Mouse (Mus musculus) stomach, embryonic 15.5 days (tissue): ENCODE data around the gene Tex45. TPM values are rescaled to one million over a fixed set of nuclear protein-coding genes. Genes with fewer than 3 reads are reported as not detected.

Experiments used
- ATAC-seq: fragments of 200-750 bp; cut with Nextera tagmentation; 2 replicates; pipeline ENCODE4 v1.8.0; 2017; ENCODE audit warnings: low read depth, moderate number of reproducible peaks, moderate TSS enrichment; ENCODE audit not compliant: insufficient read depth, low FRiP score
- H3K27ac ChIP-seq: fragments of 300-500 bp; sonication (generic); 2 replicates; pipeline ENCODE4 v1.5.1; 2015; ENCODE audit warnings: mild to moderate bottlenecking, inconsistent platforms
- H3K27me3 ChIP-seq: fragments of 300-500 bp; sonication (generic); replicated peaks from 2 replicates; pipeline ENCODE4 v1.6.1; 2015; ENCODE audit warnings: inconsistent platforms
- H3K36me3 ChIP-seq: fragments of 300-500 bp; sonication (generic); 2 replicates; pipeline ENCODE4 v1.6.1; 2015; ENCODE audit warnings: inconsistent platforms
- H3K4me1 ChIP-seq: fragments of 300-500 bp; sonication (generic); 2 replicates; pipeline ENCODE4 v1.6.1; 2015; ENCODE audit warnings: inconsistent platforms
- H3K4me2 ChIP-seq: fragments of 300-500 bp; sonication (generic); 2 replicates; pipeline ENCODE4 v1.6.1; 2015; ENCODE audit warnings: mild to moderate bottlenecking, inconsistent platforms
- H3K4me3 ChIP-seq: fragments of 300-500 bp; sonication (generic); replicated peaks from 2 replicates; pipeline ENCODE4 v1.5.1; 2015; ENCODE audit warnings: inconsistent platforms
- H3K9ac ChIP-seq: fragments of 300-500 bp; sonication (generic); 2 replicates; pipeline ENCODE4 v1.6.1; 2015; ENCODE audit warnings: inconsistent platforms
- H3K9me3 ChIP-seq: fragments of 300-500 bp; sonication (generic); 2 replicates; pipeline ENCODE4 v1.6.1; 2016; ENCODE audit warnings: inconsistent platforms
- WGBS: fragments of 180-500 bp; shearing (Covaris S2); methylation state at CpG from one replicate; pipeline ENCODE4 v1.1.7; 2015; 5-methylcytosine and 5-hydroxymethylcytosine counted together
- polyA plus RNA-seq: library from polyadenylated mRNA; unstranded; fragments of >200 nt; fragmentation: Nextera tagmentation; extraction: Ambion mirVana; gene quantifications from 2 replicates; pipeline ENCODE4 v1.2.1, GENCODE M21; 2015

Tex45 gene
- not detected in 2 replicates for polyA plus RNA-seq

DNA sequence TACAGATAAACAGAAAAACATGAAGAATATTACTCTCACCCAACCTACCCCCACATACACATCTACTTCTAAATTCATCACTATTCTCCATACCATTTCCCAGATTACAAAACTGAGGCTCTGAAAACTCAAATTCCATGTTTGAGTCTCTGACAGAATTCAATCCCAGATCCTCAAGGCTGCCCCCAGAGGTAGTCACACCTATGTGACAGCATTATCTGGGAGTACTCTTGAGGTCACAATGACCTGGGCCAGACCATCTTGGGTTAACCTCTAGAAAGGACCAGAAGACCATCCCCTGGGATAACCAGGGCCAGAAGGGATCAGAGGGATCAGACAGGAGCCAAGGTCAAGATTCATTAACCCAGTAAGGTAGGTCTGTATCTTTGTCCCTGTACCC is at the start of gene Tex45:
Gene Tex45 (plus strand): TSS at position 301 of the 400 bp plus-strand sequence.
- no peaks in the 10 kb centered on the region for H3K36me3 ChIP-seq
- no peak within 1 kb of the TSS for H3K9ac ChIP-seq
- no peak within 1 kb of the TSS for H3K4me2 ChIP-seq
- no peak within 1 kb of the TSS for H3K27ac ChIP-seq
- no peaks in the 10 kb centered on the region for H3K9me3 ChIP-seq
- ATAC-seq: no peak
- no peak within 1 kb of the TSS for H3K4me3 ChIP-seq
- H3K27me3 ChIP-seq: no peaks in the 10 kb centered on the region
- no peaks in the 10 kb centered on the region for H3K4me1 ChIP-seq

DNA sequence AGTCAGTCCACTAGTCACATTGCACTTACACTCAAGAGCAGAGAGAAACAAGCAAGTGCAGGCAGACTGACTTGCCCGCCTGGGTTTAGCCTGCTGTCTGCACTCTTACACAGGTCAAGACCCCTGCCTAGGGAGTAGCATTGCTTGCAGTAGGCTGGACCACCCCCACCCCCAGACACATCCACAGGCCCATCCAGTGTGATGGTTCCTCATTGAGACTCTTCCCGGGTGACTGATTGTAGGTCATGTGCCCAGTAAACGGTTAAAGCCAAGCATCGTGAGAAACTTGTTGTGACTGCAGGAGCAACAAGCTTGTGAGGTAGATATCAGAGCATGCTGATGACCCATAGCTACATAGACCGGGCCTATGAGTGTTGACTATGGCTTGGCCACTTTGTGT is 49.2 kb upstream of the Tex45 start:
- Histone ChIP-seq H3K4me3 (no peak overlapping the region), H3K36me3 (no peaks in the 10 kb centered on the region), H3K27ac (no peak overlapping the region), H3K4me2 (no peak overlapping the region), H3K4me1 (0 out of 2 replicates have a peak, but pooled peaks cover 8% of the 10 kb centered on the region), H3K9ac (no peak overlapping the region), H3K9me3 (no peaks in the 10 kb centered on the region), H3K27me3 (no peaks in the 10 kb centered on the region)
- WGBS: 86% methylated on average over 5 of the region's 5 CpGs
- ATAC-seq: no peak

DNA sequence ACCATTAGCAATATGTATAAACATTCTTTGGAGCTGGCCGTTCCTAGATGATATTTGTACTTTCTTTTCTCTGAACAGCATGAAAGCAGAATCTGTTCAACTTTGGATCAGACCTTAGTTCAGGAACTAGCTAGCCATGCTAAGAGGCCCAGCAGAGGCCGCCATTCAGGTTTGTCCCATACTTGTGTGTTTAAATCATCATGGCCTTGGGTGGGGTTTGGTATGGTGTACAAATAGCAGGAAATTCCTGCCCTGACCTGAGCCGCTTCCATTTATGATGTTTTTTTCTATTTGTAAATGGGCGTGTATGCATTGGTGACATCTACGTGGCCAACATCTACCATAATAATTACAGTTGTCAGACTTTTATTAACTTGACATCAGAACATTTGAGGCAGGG is 45.4 kb upstream of the Tex45 start:
- Histone ChIP-seq H3K27ac (peak overlapping the region; percentile 40; the same call in 1 of the 2 replicates), H3K4me1 (0 out of 2 replicates have a peak, but pooled peaks cover 4% of the 10 kb centered on the region), H3K36me3 (peaks cover 18% of the 10 kb centered on the region; the same call in 1 of the 2 replicates), H3K27me3 (no peaks in the 10 kb centered on the region), H3K9me3 (no peaks in the 10 kb centered on the region), H3K9ac (no peak overlapping the region), H3K4me3 (no peak overlapping the region), H3K4me2 (no peak overlapping the region)
- 75% methylated on average over 5 of the region's 5 CpGs for WGBS
- ATAC-seq: no peak

DNA sequence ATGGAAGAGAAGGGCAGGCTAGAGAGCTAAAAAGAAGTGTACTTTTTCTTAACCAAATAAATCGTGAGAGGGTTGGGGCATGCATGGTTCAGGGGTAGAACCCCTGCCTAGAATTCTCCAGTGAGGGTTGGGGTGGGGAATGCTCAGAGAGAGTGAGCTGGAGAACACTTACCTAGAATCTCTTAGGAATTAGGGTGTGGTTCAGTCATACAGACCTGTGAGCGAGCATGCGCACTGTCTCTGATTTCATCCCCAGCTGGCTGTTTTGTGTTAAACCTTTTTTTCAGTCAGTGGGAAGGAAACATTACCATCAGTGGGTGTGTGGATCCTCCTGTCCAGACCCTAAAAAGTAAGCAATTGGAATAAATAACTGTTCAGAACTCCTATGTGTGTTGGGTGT is 44.5 kb upstream of the Tex45 start:
- WGBS: 79% methylated on average over 3 of the region's 3 CpGs
- Histone ChIP-seq H3K9ac (no peak overlapping the region), H3K9me3 (no peaks in the 10 kb centered on the region), H3K4me2 (no peak overlapping the region), H3K36me3 (peaks cover 24% of the 10 kb centered on the region), H3K27ac (no peak overlapping the region), H3K4me3 (no peak overlapping the region), H3K4me1 (0 out of 2 replicates have a peak, but pooled peaks cover 4% of the 10 kb centered on the region), H3K27me3 (no peaks in the 10 kb centered on the region)
- ATAC-seq: no peak

DNA sequence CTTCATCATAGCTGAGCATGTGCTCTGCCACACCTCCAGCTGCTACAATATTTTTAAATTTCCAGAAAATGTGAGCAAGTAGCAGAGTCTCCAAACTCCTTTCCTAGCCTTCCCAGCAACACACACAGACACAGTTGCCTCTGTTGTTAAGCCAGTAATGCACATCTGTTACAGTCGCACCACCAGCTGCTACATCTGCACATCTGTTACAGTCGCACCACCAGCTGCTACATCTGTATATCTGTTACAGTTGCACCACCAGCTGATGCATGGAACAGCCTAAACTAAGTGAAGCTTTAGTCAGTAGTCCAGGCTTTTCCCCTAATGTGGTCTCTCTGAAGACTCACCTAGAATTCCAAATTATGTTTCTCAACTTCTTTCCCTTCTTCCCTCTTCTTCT is 42.2 kb upstream of the Tex45 start:
- H3K9ac ChIP-seq: no peak overlapping the region
- no peak overlapping the region for H3K4me3 ChIP-seq
- H3K27ac ChIP-seq: no peak overlapping the region
- H3K36me3 ChIP-seq: peaks cover 41% of the 10 kb centered on the region
- ATAC-seq: no peak
- no peaks in the 10 kb centered on the region for H3K9me3 ChIP-seq
- no peaks in the 10 kb centered on the region for H3K27me3 ChIP-seq
- H3K4me2 ChIP-seq: no peak overlapping the region
- 0 out of 2 replicates have a peak, but pooled peaks cover 4% of the 10 kb centered on the region for H3K4me1 ChIP-seq
- 68% methylated on average over 2 of the region's 2 CpGs for WGBS

DNA sequence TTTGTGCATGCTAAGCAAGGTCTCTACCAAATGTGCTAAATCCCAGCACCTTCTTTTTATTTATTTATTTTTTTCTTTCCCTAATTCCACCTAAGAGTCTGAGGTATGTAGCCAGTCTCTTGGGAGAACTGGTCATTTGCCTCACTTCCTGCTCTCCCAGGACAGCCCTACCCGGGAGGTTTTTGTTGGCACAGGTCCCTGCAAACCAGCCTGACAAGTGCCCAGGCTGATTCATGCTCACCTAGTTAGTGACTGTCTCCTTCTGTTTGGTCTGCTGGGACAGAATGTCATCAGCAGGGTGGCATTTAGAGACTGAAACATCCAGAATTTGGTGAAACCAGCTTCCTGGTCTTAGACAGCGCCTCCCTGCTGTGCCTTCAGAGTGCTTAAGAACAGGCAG is 40.7 kb upstream of the Tex45 start:
- Histone ChIP-seq H3K9me3 (no peaks in the 10 kb centered on the region), H3K4me1 (0 out of 2 replicates have a peak, but pooled peaks cover 1% of the 10 kb centered on the region), H3K4me3 (no peak overlapping the region), H3K4me2 (no peak overlapping the region), H3K27ac (no peak overlapping the region), H3K27me3 (no peaks in the 10 kb centered on the region), H3K36me3 (peaks cover 46% of the 10 kb centered on the region), H3K9ac (no peak overlapping the region)
- WGBS: 81% methylated on average over 2 of the region's 2 CpGs
- ATAC-seq: no peak; the same call in 1 of the 2 replicates

DNA sequence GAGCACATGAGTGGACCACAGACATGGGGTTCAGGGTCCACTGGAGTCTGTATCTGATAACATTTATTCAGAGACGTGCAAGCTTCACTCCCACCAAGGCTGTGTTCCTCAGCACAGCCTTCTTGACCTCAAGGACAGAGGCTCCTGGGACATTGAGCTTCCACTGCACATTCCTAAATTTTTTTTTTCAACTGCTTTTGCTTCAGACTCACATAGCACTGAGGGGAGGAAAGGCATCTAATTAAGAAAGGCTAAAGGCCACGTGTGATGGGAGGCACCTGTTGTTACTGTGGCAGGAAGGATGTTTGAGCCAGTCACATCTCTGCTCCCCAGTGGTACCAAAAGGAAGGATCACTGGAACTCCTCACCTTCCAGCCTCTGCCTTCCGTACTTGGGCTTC is 39.5 kb upstream of the Tex45 start:
- Histone ChIP-seq H3K27me3 (no peaks in the 10 kb centered on the region), H3K9me3 (no peaks in the 10 kb centered on the region), H3K4me2 (no peak overlapping the region), H3K9ac (no peak overlapping the region), H3K36me3 (peaks cover 56% of the 10 kb centered on the region), H3K4me1 (no peaks in the 10 kb centered on the region), H3K27ac (no peak overlapping the region), H3K4me3 (no peak overlapping the region)
- WGBS: 75% methylated on average over 3 of the region's 3 CpGs
- ATAC-seq: no peak

DNA sequence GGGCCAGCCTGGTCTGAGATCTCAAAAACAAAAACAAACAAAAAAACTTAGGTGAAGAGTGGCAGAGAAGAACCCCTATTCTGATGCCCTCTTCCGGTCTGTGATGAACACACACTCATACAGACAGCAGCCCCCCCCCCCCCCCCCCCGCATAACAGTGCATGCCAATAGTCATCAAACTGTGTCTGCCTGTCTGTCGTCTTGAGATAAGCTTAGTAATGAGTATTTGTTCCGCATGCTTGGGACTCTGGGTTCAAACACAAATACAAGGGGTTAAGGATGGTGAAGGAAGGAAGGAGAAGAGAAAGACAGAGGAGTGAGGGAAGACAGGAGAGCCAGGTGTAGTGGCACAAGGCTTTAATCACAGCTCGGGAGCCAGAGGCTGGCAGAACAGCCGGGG is 34.2 kb upstream of the Tex45 start:
- H3K4me2 ChIP-seq: no peak overlapping the region
- H3K4me1 ChIP-seq: no peaks in the 10 kb centered on the region
- H3K36me3 ChIP-seq: peaks cover 73% of the 10 kb centered on the region
- H3K9ac ChIP-seq: no peak overlapping the region
- WGBS: 81% methylated on average over 6 of the region's 6 CpGs
- ATAC-seq: no peak
- no peaks in the 10 kb centered on the region for H3K27me3 ChIP-seq
- H3K9me3 ChIP-seq: no peaks in the 10 kb centered on the region
- H3K27ac ChIP-seq: no peak overlapping the region
- H3K4me3 ChIP-seq: no peak overlapping the region

DNA sequence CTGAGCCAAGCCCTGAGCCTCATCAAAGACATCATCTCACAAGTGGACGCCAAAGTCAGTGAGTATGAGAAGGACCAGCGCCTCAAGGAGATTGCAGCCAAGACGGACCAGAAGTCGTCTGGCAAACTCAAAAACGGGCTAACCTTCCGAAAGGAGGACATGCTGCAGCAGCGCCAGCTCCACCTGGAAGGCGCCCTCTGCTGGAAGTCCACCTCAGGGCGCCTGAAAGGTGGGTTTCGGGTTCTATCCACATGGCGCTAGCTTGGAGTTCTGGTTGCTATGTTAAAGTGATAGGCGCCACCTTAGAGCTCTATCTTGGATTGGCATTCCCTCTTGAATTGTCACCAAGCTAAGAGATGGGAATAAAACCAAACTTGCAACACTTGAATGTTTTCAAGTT is 31.2 kb upstream of the Tex45 start:
- no peak for ATAC-seq
- Histone ChIP-seq H3K27me3 (no peaks in the 10 kb centered on the region), H3K4me2 (no peak overlapping the region), H3K36me3 (peaks cover 54% of the 10 kb centered on the region), H3K9me3 (no peaks in the 10 kb centered on the region), H3K27ac (no peak overlapping the region), H3K4me1 (no peaks in the 10 kb centered on the region), H3K4me3 (no peak overlapping the region), H3K9ac (no peak overlapping the region)
- WGBS: 77% methylated on average over 12 of the region's 12 CpGs

DNA sequence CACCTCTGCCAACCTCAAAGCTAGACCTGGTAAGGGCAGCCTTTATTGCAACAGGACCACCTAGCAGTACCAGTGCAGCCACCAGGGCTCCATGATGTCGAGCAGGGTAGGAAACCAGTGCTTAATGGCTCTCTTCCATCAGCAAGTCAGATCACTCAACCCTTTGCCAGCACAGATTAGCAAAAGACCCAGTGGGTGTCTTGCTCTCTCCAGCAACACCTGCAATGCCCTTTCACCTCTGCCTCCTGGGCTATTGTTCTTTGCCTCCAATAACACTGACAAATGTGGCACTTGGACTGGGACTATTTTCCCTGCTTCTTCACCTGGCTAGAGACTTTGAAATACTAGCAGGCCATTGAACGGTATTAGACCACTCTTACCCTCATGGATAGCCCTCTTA is 21.4 kb upstream of the Tex45 start:
- 86% methylated on average over 2 of the region's 2 CpGs for WGBS
- H3K36me3 ChIP-seq: peaks cover 44% of the 10 kb centered on the region

DNA sequence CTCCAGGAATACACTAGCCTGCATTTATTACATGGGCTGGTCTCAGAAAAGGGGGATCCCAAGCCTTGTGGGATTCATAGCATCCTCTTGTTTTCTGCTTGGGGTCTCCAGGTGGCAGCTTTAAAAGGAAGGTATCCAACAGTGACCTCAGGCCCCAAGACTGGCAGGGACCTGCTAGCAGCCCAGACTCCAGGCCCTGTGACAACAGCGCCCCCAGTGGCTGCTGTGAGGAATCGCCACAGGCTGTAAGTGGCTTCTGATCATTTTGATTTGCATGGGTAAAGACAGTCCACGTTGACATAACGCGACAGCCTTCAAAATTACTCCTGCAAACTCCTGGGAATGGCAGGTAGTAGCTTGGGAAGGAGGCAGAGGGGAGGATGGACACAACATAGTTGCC is 20.0 kb upstream of the Tex45 start:
- no peak overlapping the region for H3K4me2 ChIP-seq
- H3K27ac ChIP-seq: no peak overlapping the region
- H3K36me3 ChIP-seq: peaks cover 52% of the 10 kb centered on the region
- no peaks in the 10 kb centered on the region for H3K9me3 ChIP-seq
- ATAC-seq: no peak
- no peak overlapping the region for H3K4me3 ChIP-seq
- 31% methylated on average over 5 of the region's 5 CpGs for WGBS
- H3K4me1 ChIP-seq: no peaks in the 10 kb centered on the region
- H3K27me3 ChIP-seq: no peaks in the 10 kb centered on the region
- H3K9ac ChIP-seq: no peak overlapping the region

More for the DNA sequence above, 21.4 kb upstream of the Tex45 start:
- H3K4me3 ChIP-seq: no peak overlapping the region
- ATAC-seq: no peak
- H3K27me3 ChIP-seq: no peaks in the 10 kb centered on the region
- H3K9me3 ChIP-seq: no peaks in the 10 kb centered on the region
- H3K27ac ChIP-seq: no peak overlapping the region
- no peak overlapping the region for H3K4me2 ChIP-seq
- H3K9ac ChIP-seq: no peak overlapping the region
- no peaks in the 10 kb centered on the region for H3K4me1 ChIP-seq

DNA sequence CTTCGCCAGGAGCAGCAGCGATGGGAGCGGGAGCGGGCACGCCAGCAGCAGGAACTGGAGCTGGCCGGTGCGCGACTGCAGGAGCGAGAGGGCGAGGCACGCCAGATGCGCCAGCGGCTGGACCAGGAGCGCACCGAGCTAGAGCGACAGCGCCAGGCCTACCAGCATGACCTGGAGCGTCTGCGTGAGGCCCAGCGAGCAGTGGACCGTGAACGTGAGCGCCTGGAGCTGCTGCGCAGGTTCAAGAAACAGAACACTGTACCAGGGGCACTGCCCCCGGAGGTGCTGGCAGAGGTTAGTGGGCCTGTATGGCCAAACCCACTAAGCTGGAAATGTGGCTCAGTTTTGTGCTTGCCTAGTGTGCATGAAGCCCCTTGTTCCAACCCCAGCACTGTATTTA is 18.7 kb upstream of the Tex45 start:
- H3K4me3 ChIP-seq: no peak overlapping the region
- H3K27me3 ChIP-seq: no peaks in the 10 kb centered on the region
- H3K27ac ChIP-seq: no peak overlapping the region
- 96% methylated on average over 25 of the region's 25 CpGs for WGBS
- H3K4me2 ChIP-seq: no peak overlapping the region
- peaks cover 54% of the 10 kb centered on the region for H3K36me3 ChIP-seq
- no peaks in the 10 kb centered on the region for H3K4me1 ChIP-seq
- no peak for ATAC-seq
- no peak overlapping the region for H3K9ac ChIP-seq
- no peaks in the 10 kb centered on the region for H3K9me3 ChIP-seq

DNA sequence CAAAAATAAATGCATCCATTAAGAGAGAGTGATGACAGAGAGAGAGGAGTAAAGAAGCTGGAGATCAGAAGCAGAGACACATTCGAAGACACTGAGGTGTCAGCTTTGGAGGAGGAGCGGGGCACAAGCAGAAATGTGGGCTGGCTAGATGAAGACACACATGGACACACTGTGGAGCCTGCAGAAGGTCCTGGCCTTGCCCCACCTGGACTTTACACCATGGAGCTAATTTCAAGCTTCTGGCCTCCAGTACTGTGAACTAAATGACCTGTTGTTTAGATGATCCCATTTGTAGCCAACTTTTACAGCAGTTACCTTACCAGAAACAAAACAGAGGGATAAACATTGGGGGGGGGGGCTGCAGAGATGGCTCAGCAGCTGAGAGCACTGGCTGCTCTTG is 7.4 kb upstream of the Tex45 start:
- Histone ChIP-seq H3K4me1 (no peaks in the 10 kb centered on the region), H3K4me2 (no peak overlapping the region), H3K9me3 (no peaks in the 10 kb centered on the region), H3K27me3 (no peaks in the 10 kb centered on the region), H3K9ac (no peak overlapping the region), H3K27ac (no peak overlapping the region), H3K36me3 (no peaks in the 10 kb centered on the region), H3K4me3 (no peak overlapping the region)
- no peak for ATAC-seq
- WGBS: 78% methylated on average over 2 of the region's 2 CpGs
